Mouse (Mus musculus): ENCODE results near the gene Cs. TPM values are rescaled to one million over a fixed set of nuclear protein-coding genes. Genes with fewer than 3 reads are reported as not detected.

The Cs gene
- polyA plus RNA-seq, 1 experiment from 2014 or later = 239 TPM

- WGBS = 6% methylated on average over 9 of the region's 9 CpGs
- H3K4me3 ChIP-seq = peak overlapping the region; percentile 64
- peaks cover 22% of the 10 kb centered on the region for H3K4me1 ChIP-seq (replicated peaks)
- H3K9me3 ChIP-seq = no peaks in the 10 kb centered on the region
- no peaks in the 10 kb centered on the region for H3K27me3 ChIP-seq
- peak overlapping the region; percentile 98 for H3K27ac ChIP-seq (replicated peaks)
- ATAC-seq (ENCODE audit: low read depth) = no peak
- H3K36me3 ChIP-seq = peaks cover 14% of the 10 kb centered on the region
- peak overlapping the region; percentile 90 for H3K4me2 ChIP-seq
- peak overlapping the region; percentile 79 for H3K9ac ChIP-seq
Measured at GRCm38 (mm10) chr10:128369218-128369543, 31.6 kb downstream of the Cs start.

DNA sequence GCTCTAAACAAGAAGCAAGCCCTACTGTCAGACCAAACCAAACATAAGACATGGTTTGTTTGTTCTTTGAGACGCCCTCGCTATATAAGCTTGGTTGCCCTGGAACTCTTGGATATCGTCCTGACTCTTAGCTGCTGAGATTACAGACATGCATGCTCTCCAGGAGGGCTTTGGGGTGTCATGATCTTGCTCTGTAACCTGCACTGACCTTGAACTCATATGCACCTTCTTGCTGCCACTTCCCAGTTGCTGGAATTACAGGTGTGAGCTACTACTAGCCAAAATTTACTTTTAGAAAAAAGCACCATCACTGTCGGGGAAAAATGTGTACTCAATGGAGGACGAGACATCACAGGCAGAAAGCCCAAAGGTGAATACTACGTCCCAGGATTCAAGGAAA is 32.1 kb downstream of the Cs start:
- no peak for ATAC-seq (ENCODE audit: low read depth)
- H3K27ac ChIP-seq (replicated peaks) = peak overlapping the region; percentile 98
- peak overlapping the region; percentile 79 for H3K9ac ChIP-seq
- H3K4me2 ChIP-seq = peak overlapping the region; percentile 90
- H3K4me3 ChIP-seq = peak overlapping the region; percentile 64
- 77% methylated on average over 6 of the region's 6 CpGs for WGBS
- H3K36me3 ChIP-seq = peaks cover 10% of the 10 kb centered on the region
- peaks cover 22% of the 10 kb centered on the region for H3K4me1 ChIP-seq (replicated peaks)
- H3K9me3 ChIP-seq = no peaks in the 10 kb centered on the region
- no peaks in the 10 kb centered on the region for H3K27me3 ChIP-seq

GRCm38 (mm10) chr10:128370021-128370420 is 32.5 kb downstream of the Cs start:
- H3K4me3 ChIP-seq = no peak overlapping the region
- H3K9ac ChIP-seq = no peak overlapping the region
- H3K9me3 ChIP-seq = no peaks in the 10 kb centered on the region
- 60% methylated on average over 6 of the region's 6 CpGs for WGBS
- H3K27me3 ChIP-seq = no peaks in the 10 kb centered on the region
- no peak for ATAC-seq (ENCODE audit: low read depth)
- peak overlapping the region; percentile 98; the same call in 1 of the 2 replicates for H3K27ac ChIP-seq (replicated peaks)
- H3K4me2 ChIP-seq = no peak overlapping the region
- H3K36me3 ChIP-seq = peaks cover 7% of the 10 kb centered on the region
- H3K4me1 ChIP-seq (replicated peaks) = peaks cover 22% of the 10 kb centered on the region

DNA sequence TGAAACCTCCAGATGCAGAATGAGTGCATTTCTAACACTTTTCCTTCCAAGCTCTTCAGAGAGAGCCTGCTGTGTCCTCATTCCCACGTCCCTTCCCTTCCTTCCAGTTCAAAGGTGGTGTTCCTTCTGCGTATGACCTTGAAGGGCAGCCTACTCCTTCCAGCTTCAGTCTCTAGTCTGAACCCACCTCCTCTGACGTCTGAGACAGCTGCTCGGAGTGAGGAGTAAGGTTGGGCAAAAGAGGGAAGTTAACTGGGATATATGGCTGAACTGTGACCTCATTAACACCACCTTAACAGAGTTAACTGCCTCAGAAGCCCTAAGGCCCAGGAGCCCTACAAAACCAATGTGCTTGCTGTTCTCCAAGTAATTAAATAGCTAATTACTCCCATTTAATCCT is 33.1 kb downstream of the Cs start:
- Histone ChIP-seq H3K9ac (no peak overlapping the region), H3K4me2 (no peak overlapping the region), H3K4me1 (replicated peaks) (peaks cover 22% of the 10 kb centered on the region), H3K4me3 (no peak overlapping the region), H3K27ac (replicated peaks) (no peak overlapping the region), H3K9me3 (no peaks in the 10 kb centered on the region), H3K36me3 (peaks cover 1% of the 10 kb centered on the region), H3K27me3 (no peaks in the 10 kb centered on the region)
- 56% methylated on average over 4 of the region's 4 CpGs for WGBS
- no peak for ATAC-seq (ENCODE audit: low read depth)

DNA sequence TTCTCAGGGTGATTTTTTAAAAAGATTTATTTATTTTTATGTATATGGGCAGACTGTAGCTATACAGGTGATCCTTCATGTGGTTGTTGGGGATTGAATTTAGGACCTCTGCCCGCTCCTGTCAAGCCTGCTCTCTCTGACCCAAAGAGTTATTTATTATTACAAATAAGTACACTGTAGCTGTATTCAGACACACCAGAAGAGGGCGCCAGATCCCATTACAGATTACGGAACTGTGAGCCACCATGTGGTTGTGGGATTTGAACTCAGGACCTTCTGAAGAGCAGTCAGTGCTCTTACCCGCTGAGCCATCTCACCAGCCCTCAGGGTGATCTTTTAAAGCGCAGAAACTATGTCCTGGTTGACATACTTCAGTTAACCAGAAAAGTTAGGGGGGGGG is 34.6 kb downstream of the Cs start:
- Histone ChIP-seq H3K27me3 (no peaks in the 10 kb centered on the region), H3K4me2 (no peak overlapping the region), H3K4me1 (replicated peaks) (peaks cover 25% of the 10 kb centered on the region), H3K9ac (no peak overlapping the region), H3K9me3 (no peaks in the 10 kb centered on the region), H3K27ac (replicated peaks) (no peak overlapping the region), H3K36me3 (no peaks in the 10 kb centered on the region), H3K4me3 (no peak overlapping the region)
- 83% methylated on average over 5 of the region's 5 CpGs for WGBS
- no peak for ATAC-seq (ENCODE audit: low read depth)

- no peak for ATAC-seq (ENCODE audit: low read depth)
- H3K27me3 ChIP-seq = no peaks in the 10 kb centered on the region
- no peak overlapping the region for H3K27ac ChIP-seq (replicated peaks)
- H3K9me3 ChIP-seq = no peaks in the 10 kb centered on the region
- peaks cover 19% of the 10 kb centered on the region for H3K4me1 ChIP-seq (replicated peaks)
- no peak overlapping the region for H3K4me2 ChIP-seq
- H3K4me3 ChIP-seq = no peak overlapping the region
- no peak overlapping the region for H3K9ac ChIP-seq
- 0 out of 2 replicates have a peak, but pooled peaks cover under 1% of the 10 kb centered on the region for H3K36me3 ChIP-seq
- WGBS = 78% methylated on average over 6 of the region's 6 CpGs
Measured at GRCm38 (mm10) chr10:128372989-128373748, 35.6 kb downstream of the Cs start.

DNA sequence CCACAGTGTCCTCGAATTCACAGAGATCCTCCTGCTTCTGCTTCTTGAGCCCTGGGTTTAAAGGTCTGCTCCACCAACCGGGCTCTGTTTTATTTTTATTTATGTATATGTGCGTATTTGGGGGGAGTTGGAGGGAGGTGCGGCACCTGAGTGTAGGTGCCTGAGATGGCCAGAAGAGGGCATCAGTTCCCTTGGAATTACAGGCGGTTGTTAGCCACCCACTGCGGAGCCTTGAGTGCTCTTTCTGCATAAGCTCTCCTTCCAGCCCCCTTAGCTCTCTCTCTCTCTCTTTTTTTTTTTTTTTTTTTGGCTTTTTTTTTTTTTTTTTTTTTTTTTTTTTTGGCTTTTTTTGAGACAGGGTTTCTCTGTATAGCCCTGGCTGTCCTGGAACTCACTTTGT is 36.9 kb downstream of the Cs start:
- no peaks in the 10 kb centered on the region for H3K27me3 ChIP-seq
- H3K4me3 ChIP-seq = no peak overlapping the region
- no peaks in the 10 kb centered on the region for H3K9me3 ChIP-seq
- no peak for ATAC-seq (ENCODE audit: low read depth)
- no peak overlapping the region for H3K27ac ChIP-seq (replicated peaks)
- no peak overlapping the region for H3K4me2 ChIP-seq
- peaks cover 13% of the 10 kb centered on the region for H3K36me3 ChIP-seq
- 77% methylated on average over 6 of the region's 6 CpGs for WGBS
- peaks cover 28% of the 10 kb centered on the region for H3K4me1 ChIP-seq (replicated peaks)
- H3K9ac ChIP-seq = no peak overlapping the region

- H3K27ac ChIP-seq (replicated peaks) = peak overlapping the region; percentile 98
- H3K4me1 ChIP-seq (replicated peaks) = peaks cover 27% of the 10 kb centered on the region
- peak overlapping the region; percentile 96 for H3K4me3 ChIP-seq
- no peaks in the 10 kb centered on the region for H3K27me3 ChIP-seq
- no peaks in the 10 kb centered on the region for H3K9me3 ChIP-seq
- WGBS = 42% methylated on average over 4 of the region's 4 CpGs
- peak overlapping the region; percentile 79 for H3K4me2 ChIP-seq
- peak overlapping the region; percentile 100 for H3K9ac ChIP-seq
- no peak for ATAC-seq (ENCODE audit: low read depth)
- H3K36me3 ChIP-seq = peaks cover 30% of the 10 kb centered on the region
Measured at GRCm38 (mm10) chr10:128376099-128376454, 38.5 kb downstream of the Cs start.

GRCm38 (mm10) chr10:128376455-128377211 is 39.1 kb downstream of the Cs start, which contains the start of gene Ankrd52:
Gene Ankrd52 (plus strand): TSS chr10:128377115.
- Histone ChIP-seq H3K4me2 (peak within 1 kb of the TSS; percentile 79), H3K4me1 (replicated peaks) (peaks cover 27% of the 10 kb centered on the region), H3K27me3 (no peaks in the 10 kb centered on the region), H3K9ac (peak within 1 kb of the TSS; percentile 100), H3K9me3 (no peaks in the 10 kb centered on the region), H3K4me3 (peak within 1 kb of the TSS; percentile 96), H3K36me3 (peaks cover 34% of the 10 kb centered on the region), H3K27ac (replicated peaks) (peak within 1 kb of the TSS; percentile 98)
- peak; percentile 92 for ATAC-seq (ENCODE audit: low read depth)
- under 1% methylated on average over 64 of the region's 73 CpGs for WGBS

- peak; percentile 75 for ATAC-seq (ENCODE audit: low read depth)
- no peaks in the 10 kb centered on the region for H3K27me3 ChIP-seq
- peak overlapping the region; percentile 100 for H3K9ac ChIP-seq
- H3K4me1 ChIP-seq (replicated peaks) = peaks cover 27% of the 10 kb centered on the region
- H3K36me3 ChIP-seq = peaks cover 41% of the 10 kb centered on the region
- peak overlapping the region; percentile 79 for H3K4me2 ChIP-seq
- 1% methylated on average over 40 of the region's 47 CpGs for WGBS
- peak overlapping the region; percentile 96 for H3K4me3 ChIP-seq
- no peaks in the 10 kb centered on the region for H3K9me3 ChIP-seq
- peak overlapping the region; percentile 98 for H3K27ac ChIP-seq (replicated peaks)
Measured at GRCm38 (mm10) chr10:128377222-128377939, 39.8 kb downstream of the Cs start.

GRCm38 (mm10) chr10:128377940-128378448 is 40.5 kb downstream of the Cs start:
- Histone ChIP-seq H3K9ac (peak overlapping the region; percentile 100), H3K4me2 (peak overlapping the region; percentile 79), H3K27ac (replicated peaks) (peak overlapping the region; percentile 98), H3K4me3 (peak overlapping the region; percentile 96), H3K36me3 (peaks cover 48% of the 10 kb centered on the region), H3K4me1 (replicated peaks) (peaks cover 27% of the 10 kb centered on the region), H3K9me3 (no peaks in the 10 kb centered on the region), H3K27me3 (no peaks in the 10 kb centered on the region)
- WGBS = 57% methylated on average over 14 of the region's 14 CpGs
- ATAC-seq (ENCODE audit: low read depth) = 0 out of 2 replicates have a peak, but pooled peaks have one; percentile 4

DNA sequence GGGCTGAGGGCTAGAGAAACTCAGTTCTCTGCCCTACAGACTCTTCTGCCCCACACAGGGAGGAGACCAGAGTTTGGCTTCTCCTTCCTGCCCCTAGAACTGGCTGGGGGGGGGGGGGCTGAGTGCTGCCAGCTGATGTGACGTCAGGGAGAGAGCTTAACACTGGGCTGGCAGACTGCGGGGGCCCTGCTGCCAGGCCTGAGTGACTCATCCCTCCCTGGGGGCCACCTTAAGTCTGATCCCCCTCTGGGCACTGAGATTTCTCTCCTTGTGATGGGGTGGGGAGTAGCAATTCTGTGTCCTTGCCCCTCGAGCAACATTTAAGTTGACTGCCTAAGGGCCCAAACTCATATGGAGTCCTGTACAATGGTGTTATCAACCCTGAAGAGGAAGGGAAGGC is 40.9 kb downstream of the Cs start:
- ATAC-seq (ENCODE audit: low read depth) = no peak
- Histone ChIP-seq H3K4me1 (replicated peaks) (peaks cover 27% of the 10 kb centered on the region), H3K9me3 (no peaks in the 10 kb centered on the region), H3K27me3 (no peaks in the 10 kb centered on the region), H3K27ac (replicated peaks) (peak overlapping the region; percentile 98), H3K36me3 (peaks cover 52% of the 10 kb centered on the region), H3K4me2 (peak overlapping the region; percentile 79), H3K9ac (peak overlapping the region; percentile 100), H3K4me3 (peak overlapping the region; percentile 96)
- 56% methylated on average over 3 of the region's 3 CpGs for WGBS

Measured in neural tube, embryonic 13.5 days (tissue).